Mouse (Mus musculus) spleen, adult 2 months (tissue): Measurements from ENCODE around the gene Gm10198.

Experiments used
- CTCF ChIP-seq: fragments of 200-500 bp; IDR thresholded peaks from 2 replicates; pipeline ENCODE4 v1.5.1; 2011; ENCODE audit warnings: mild to moderate bottlenecking, inconsistent platforms; ENCODE audit not compliant: insufficient read depth, insufficient read length, insufficient replicate concordance; ENCODE audit errors: extremely low read depth
- POLR2A ChIP-seq: fragments of 200-500 bp; IDR thresholded peaks from 2 replicates; pipeline ENCODE4 v1.6.1; 2011; ENCODE audit warnings: low read depth, low read length, inconsistent platforms

DNA sequence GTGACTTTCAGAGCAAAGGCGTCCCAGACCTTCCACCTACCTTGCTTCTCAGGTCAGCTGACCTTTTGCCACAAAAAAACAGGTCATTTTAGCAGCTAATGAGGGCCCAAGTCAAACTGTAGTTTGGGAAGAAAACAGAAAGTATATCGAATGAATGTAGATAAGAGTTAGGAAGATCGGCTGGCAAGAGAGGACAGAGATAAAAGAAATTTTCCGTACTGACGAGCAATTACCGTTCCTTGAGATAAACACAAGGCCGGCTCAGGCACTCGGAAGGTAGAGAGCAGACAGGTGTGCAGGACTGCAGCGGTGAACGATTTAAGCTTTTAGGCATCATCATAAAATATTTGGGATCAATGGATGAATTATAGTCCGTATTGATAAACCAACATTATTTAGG is 15.4 kb upstream of the Gm10198 start:
- TF ChIP-seq CTCF (no peak), POLR2A (no peak)
